Mouse (Mus musculus) embryonic fibroblast, embryonic 13.5 days (primary cell): ENCODE results near the gene Cacna2d3.

Experiments used
- CTCF ChIP-seq: IDR thresholded peaks from 2 replicates; pipeline ENCODE4 v1.5.1; 2011; ENCODE audit warnings: mild to moderate bottlenecking, control low read depth, low read length, moderate library complexity, borderline replicate concordance; ENCODE audit not compliant: insufficient read depth
- POLR2A ChIP-seq: IDR thresholded peaks from 2 replicates; pipeline ENCODE4 v1.6.1; 2011; ENCODE audit warnings: low read depth, mild to moderate bottlenecking, control low read depth, low read length, moderate library complexity

DNA sequence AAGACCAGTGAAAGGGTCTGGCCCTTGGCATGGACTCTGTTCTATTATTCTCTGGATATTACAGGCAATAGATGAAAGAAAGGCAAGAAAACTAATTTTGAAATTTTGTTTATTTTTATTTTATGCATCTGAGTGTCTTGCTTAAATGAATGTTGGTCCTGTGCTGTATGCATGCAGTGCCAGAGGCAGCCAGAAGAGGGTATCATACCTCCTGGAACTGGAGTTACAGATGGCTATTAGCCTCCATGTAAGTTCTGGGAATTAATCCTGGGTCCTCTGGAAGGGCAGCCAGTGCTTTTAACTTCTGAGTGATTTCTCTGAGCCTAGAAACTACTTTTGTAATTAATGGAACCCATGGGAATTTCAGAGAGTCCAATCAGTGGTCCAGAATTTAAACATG lies 597.8 kb downstream of the Cacna2d3 start:
- no peak for TF ChIP-seq CTCF
- no peak for TF ChIP-seq POLR2A
